Mouse (Mus musculus): ENCODE data around the gene Obsl1. TPM values are rescaled to one million over a fixed set of nuclear protein-coding genes. Genes with fewer than 3 reads are reported as not detected.

Gene Obsl1
- polyA plus RNA-seq, 1 experiment from 2014 or later, result 25.8 TPM

- H3K36me3 ChIP-seq (ENCODE audit: insufficient read depth, low read length), result no peaks in the 10 kb centered on the region
- peak overlapping the region; percentile 50 for H3K4me2 ChIP-seq (replicated peaks; ENCODE audit: low read depth, low read length)
- H3K9me3 ChIP-seq (ENCODE audit: low read length), result no peaks in the 10 kb centered on the region
- TF ChIP-seq EP300 (IDR thresholded peaks at IDR 0.05) (no peak), CTCF (IDR thresholded peaks at IDR 0.05) (no peak)
- H3K4me1 ChIP-seq (ENCODE audit: insufficient read depth, low read depth, low read length), result peaks cover 4% of the 10 kb centered on the region; the same call in 1 of the 2 replicates
- peaks cover 15% of the 10 kb centered on the region; the same call in 1 of the 2 replicates for H3K27me3 ChIP-seq (replicated peaks; ENCODE audit: insufficient read depth, low read length)
- peak overlapping the region; percentile 21; the same call in 1 of the 2 replicates for H3K4me3 ChIP-seq (ENCODE audit: low read depth, low read length)
- no peak overlapping the region for H3K27ac ChIP-seq (ENCODE audit: low read length)
- ATAC-seq (0 out of 2 replicates have a peak, but pooled peaks have one; percentile 12), DNase-seq (ENCODE audit: low spot score) (peak; percentile 42)
- H3K9ac ChIP-seq (replicated peaks; ENCODE audit: low read depth), result no peak overlapping the region
- 8% methylated on average over 23 of the region's 23 CpGs for WGBS
Measured at GRCm38 (mm10) chr1:75458789-75459684, 47.2 kb downstream of the Obsl1 start.

- H3K9me3 ChIP-seq (ENCODE audit: low read length), result no peaks in the 10 kb centered on the region
- WGBS, result 2% methylated on average over 41 of the region's 42 CpGs
- H3K36me3 ChIP-seq (ENCODE audit: insufficient read depth, low read length), result no peaks in the 10 kb centered on the region
- no peak overlapping the region for H3K9ac ChIP-seq (replicated peaks; ENCODE audit: low read depth)
- peaks cover 4% of the 10 kb centered on the region; the same call in 1 of the 2 replicates for H3K4me1 ChIP-seq (ENCODE audit: insufficient read depth, low read depth, low read length)
- H3K27ac ChIP-seq (ENCODE audit: low read length), result no peak overlapping the region
- H3K4me3 ChIP-seq (ENCODE audit: low read depth, low read length), result peak overlapping the region; percentile 21; the same call in 1 of the 2 replicates
- ATAC-seq (peak; percentile 62), DNase-seq (ENCODE audit: low spot score) (peak; percentile 36)
- H3K27me3 ChIP-seq (replicated peaks; ENCODE audit: insufficient read depth, low read length), result peaks cover 13% of the 10 kb centered on the region; the same call in 1 of the 2 replicates
- H3K4me2 ChIP-seq (replicated peaks; ENCODE audit: low read depth, low read length), result peak overlapping the region; percentile 50
- TF ChIP-seq CTCF (IDR thresholded peaks at IDR 0.05) (no peak; the same call in 1 of the 2 replicates), EP300 (IDR thresholded peaks at IDR 0.05) (no peak)
Measured at GRCm38 (mm10) chr1:75458025-75458788, 48.0 kb downstream of the Obsl1 start.

- no peak for ATAC-seq
- H3K4me3 ChIP-seq (ENCODE audit: low read depth, low read length), result no peak overlapping the region
- no peak overlapping the region for H3K27ac ChIP-seq (ENCODE audit: low read length)
Measured at GRCm38 (mm10) chr1:75457710-75458024, 48.6 kb downstream of the Obsl1 start.

GRCm38 (mm10) chr1:75456746-75457564 lies 49.3 kb downstream of the Obsl1 start:
- no peak for ATAC-seq
- WGBS, result 16% methylated on average over 14 of the region's 14 CpGs
- Histone ChIP-seq H3K9me3 (ENCODE audit: low read length) (no peaks in the 10 kb centered on the region), H3K4me1 (ENCODE audit: insufficient read depth, low read depth, low read length) (peaks cover 4% of the 10 kb centered on the region; the same call in 1 of the 2 replicates), H3K27me3 (replicated peaks; ENCODE audit: insufficient read depth, low read length) (peaks cover 19% of the 10 kb centered on the region; the same call in 1 of the 2 replicates), H3K4me2 (replicated peaks; ENCODE audit: low read depth, low read length) (no peak overlapping the region), H3K9ac (replicated peaks; ENCODE audit: low read depth) (no peak overlapping the region), H3K36me3 (ENCODE audit: insufficient read depth, low read length) (no peaks in the 10 kb centered on the region), H3K4me3 (ENCODE audit: low read depth, low read length) (no peak overlapping the region), H3K27ac (ENCODE audit: low read length) (no peak overlapping the region)
- TF ChIP-seq CTCF (IDR thresholded peaks at IDR 0.05) (peak; percentile 61), EP300 (IDR thresholded peaks at IDR 0.05) (no peak)
- no peak for DNase-seq (ENCODE audit: low spot score)

More at GRCm38 (mm10) chr1:75457710-75458024, 48.6 kb downstream of the Obsl1 start:
- no peaks in the 10 kb centered on the region for H3K9me3 ChIP-seq (ENCODE audit: low read length)
- no peak overlapping the region for H3K9ac ChIP-seq (replicated peaks; ENCODE audit: low read depth)
- peaks cover 4% of the 10 kb centered on the region; the same call in 1 of the 2 replicates for H3K4me1 ChIP-seq (ENCODE audit: insufficient read depth, low read depth, low read length)
- H3K36me3 ChIP-seq (ENCODE audit: insufficient read depth, low read length), result no peaks in the 10 kb centered on the region
- H3K27me3 ChIP-seq (replicated peaks; ENCODE audit: insufficient read depth, low read length), result peaks cover 17% of the 10 kb centered on the region; the same call in 1 of the 2 replicates
- TF ChIP-seq EP300 (IDR thresholded peaks at IDR 0.05) (no peak), CTCF (IDR thresholded peaks at IDR 0.05) (no peak)
- no peak for DNase-seq (ENCODE audit: low spot score)
- 7% methylated on average over 5 of the region's 10 CpGs for WGBS
- no peak overlapping the region for H3K4me2 ChIP-seq (replicated peaks; ENCODE audit: low read depth, low read length)

GRCm38 (mm10) chr1:75455948-75456347 lies 50.3 kb downstream of the Obsl1 start:
- Histone ChIP-seq H3K27ac (ENCODE audit: low read length) (no peak overlapping the region), H3K27me3 (replicated peaks; ENCODE audit: insufficient read depth, low read length) (peaks cover 24% of the 10 kb centered on the region), H3K4me1 (ENCODE audit: insufficient read depth, low read depth, low read length) (peaks cover 4% of the 10 kb centered on the region; the same call in 1 of the 2 replicates), H3K4me3 (ENCODE audit: low read depth, low read length) (no peak overlapping the region), H3K36me3 (ENCODE audit: insufficient read depth, low read length) (no peaks in the 10 kb centered on the region), H3K4me2 (replicated peaks; ENCODE audit: low read depth, low read length) (no peak overlapping the region), H3K9ac (replicated peaks; ENCODE audit: low read depth) (no peak overlapping the region), H3K9me3 (ENCODE audit: low read length) (no peaks in the 10 kb centered on the region)
- DNase-seq (ENCODE audit: low spot score), result no peak
- ATAC-seq, result no peak
- TF ChIP-seq CTCF (IDR thresholded peaks at IDR 0.05) (no peak), EP300 (IDR thresholded peaks at IDR 0.05) (no peak)
- 38% methylated on average over 5 of the region's 5 CpGs for WGBS

Data from lung, postnatal 0 days (tissue).